Mouse (Mus musculus) stomach, postnatal 0 days (tissue): ENCODE measurements around the gene Itpk1. TPM values are rescaled to one million over a fixed set of nuclear protein-coding genes. Genes with fewer than 3 reads are reported as not detected.
A peak's percentile ranks its signal among the peaks of the same experiment; 100 is the strongest.
"Not testable (repeated sequence)": the region's sequence is repeated elsewhere in the genome, so short reads cannot be mapped to it uniquely, and the experiment has no call there.

Source experiments
- ATAC-seq: fragments of 200-750 bp; cut with Nextera tagmentation; 2 replicates; pipeline ENCODE4 v1.8.0; 2017; ENCODE audit not compliant: low FRiP score, low TSS enrichment
- DNase-seq: peaks from one replicate; pipeline ENCODE4 v3.0.0-alpha.2; 2016; ENCODE audit warnings: low spot score
- H3K27ac ChIP-seq: fragments of 300-500 bp; sonication (generic); replicated peaks from 2 replicates; pipeline ENCODE4 v1.5.1; 2014; ENCODE audit warnings: mild to moderate bottlenecking, control low read depth
- H3K27me3 ChIP-seq: fragments of 300-500 bp; sonication (generic); 2 replicates; pipeline ENCODE4 v1.6.1; 2014; ENCODE audit warnings: low read length; ENCODE audit not compliant: control insufficient read depth, insufficient read depth
- H3K36me3 ChIP-seq: fragments of 300-500 bp; sonication (generic); 2 replicates; pipeline ENCODE4 v1.6.1; 2014; ENCODE audit warnings: low read length, mixed read lengths; ENCODE audit not compliant: control insufficient read depth, insufficient read depth
- H3K4me1 ChIP-seq: fragments of 300-500 bp; sonication (generic); replicated peaks from 2 replicates; pipeline ENCODE4 v1.6.1; 2014; ENCODE audit warnings: antibody characterized with exemption; ENCODE audit not compliant: control insufficient read depth, insufficient read depth
- H3K4me2 ChIP-seq: fragments of 300-500 bp; sonication (generic); replicated peaks from 2 replicates; pipeline ENCODE4 v1.6.1; 2014; ENCODE audit warnings: low read depth, mild to moderate bottlenecking, control low read depth, moderate library complexity
- H3K4me3 ChIP-seq: fragments of 300-500 bp; sonication (generic); 2 replicates; pipeline ENCODE4 v1.5.1; 2014; ENCODE audit warnings: low read depth, low read length, control low read depth
- H3K9ac ChIP-seq: fragments of 300-500 bp; sonication (generic); 2 replicates; pipeline ENCODE4 v1.6.1; 2014; ENCODE audit warnings: mild to moderate bottlenecking, low read length, control low read depth, mixed read lengths
- H3K9me3 ChIP-seq: fragments of 300-500 bp; sonication (generic); 2 replicates; pipeline ENCODE4 v1.6.1; 2016; ENCODE audit warnings: low read length; ENCODE audit not compliant: control insufficient read depth
- CTCF ChIP-seq: IDR thresholded peaks from 2 replicates; pipeline ENCODE4 v1.5.1; 2016; ENCODE audit warnings: antibody characterized with exemption, low read depth, mild to moderate bottlenecking, moderate library complexity
- EP300 ChIP-seq: optimal IDR thresholded peaks from 2 replicates; pipeline ENCODE3; 2016; ENCODE audit warnings: antibody characterized with exemption
- WGBS: fragments of 180-500 bp; shearing (Covaris S2); extraction: QIAGEN DNeasy Blood & Tissue Kit; methylation state at CpG from one replicate; pipeline ENCODE4 v1.1.7; 2014; 5-methylcytosine and 5-hydroxymethylcytosine counted together
- polyA plus RNA-seq: library from polyadenylated mRNA; unstranded; fragments of >200 nt; fragmentation: Nextera tagmentation; extraction: Ambion mirVana; gene quantifications from 2 replicates; pipeline ENCODE4 v1.2.1, GENCODE M21; 2015

The Itpk1 gene
- polyA plus RNA-seq, 1 experiment from 2014 or later = 21.5 TPM

- H3K4me3 ChIP-seq = no peak overlapping the region
- WGBS = 69% methylated on average over 10 of the region's 10 CpGs
- H3K9me3 ChIP-seq = no peaks in the 10 kb centered on the region
- H3K27ac ChIP-seq = no peak overlapping the region
- no peaks in the 10 kb centered on the region for H3K36me3 ChIP-seq
- no peak for TF ChIP-seq CTCF
- no peak for TF ChIP-seq EP300
- no peak overlapping the region for H3K9ac ChIP-seq
- H3K4me1 ChIP-seq = 0 out of 2 replicates have a peak, but pooled peaks cover 2% of the 10 kb centered on the region
- DNase-seq (no peak), ATAC-seq (no peak)
- H3K27me3 ChIP-seq = no peaks in the 10 kb centered on the region
- H3K4me2 ChIP-seq = no peak overlapping the region
Measured at GRCm38 (mm10) chr12:102637235-102637634, 67.5 kb downstream of the Itpk1 start.

- ATAC-seq = no peak
- Histone ChIP-seq H3K9me3 (no peaks in the 10 kb centered on the region), H3K27ac (no peak overlapping the region), H3K4me2 (no peak overlapping the region), H3K9ac (no peak overlapping the region), H3K4me1 (0 out of 2 replicates have a peak, but pooled peaks cover 2% of the 10 kb centered on the region), H3K4me3 (no peak overlapping the region), H3K36me3 (no peaks in the 10 kb centered on the region), H3K27me3 (no peaks in the 10 kb centered on the region)
- 77% methylated on average over 18 of the region's 20 CpGs for WGBS
- DNase-seq = no peak
- TF ChIP-seq EP300 (no peak), CTCF (0 out of 2 replicates have a peak, but pooled peaks have one; percentile 13)
Measured at GRCm38 (mm10) chr12:102634436-102635050, 70.2 kb downstream of the Itpk1 start.

GRCm38 (mm10) chr12:102633083-102633501, 71.6 kb downstream of the Itpk1 start:
- Histone ChIP-seq H3K4me3 (no peak overlapping the region), H3K4me1 (0 out of 2 replicates have a peak, but pooled peaks cover 2% of the 10 kb centered on the region), H3K27ac (no peak overlapping the region), H3K9me3 (no peaks in the 10 kb centered on the region), H3K4me2 (no peak overlapping the region), H3K27me3 (no peaks in the 10 kb centered on the region), H3K36me3 (no peaks in the 10 kb centered on the region), H3K9ac (no peak overlapping the region)
- WGBS = 52% methylated on average over 4 of the region's 4 CpGs
- no peak for DNase-seq
- TF ChIP-seq CTCF (no peak), EP300 (no peak)
- no peak; the same call in 1 of the 2 replicates for ATAC-seq

- ATAC-seq = no peak
Measured at GRCm38 (mm10) chr12:102631690-102632089, 73.0 kb downstream of the Itpk1 start.

GRCm38 (mm10) chr12:102630471-102630870, 74.3 kb downstream of the Itpk1 start:
- H3K4me2 ChIP-seq, H3K36me3 ChIP-seq, H3K27ac ChIP-seq, H3K4me3 ChIP-seq, H3K9ac ChIP-seq, H3K27me3 ChIP-seq, H3K4me1 ChIP-seq, H3K9me3 ChIP-seq: not testable (repeated sequence)
- WGBS = 89% methylated on average over 9 of the region's 9 CpGs
- DNase-seq (peak; percentile 55), ATAC-seq (peak; percentile 65; the same call in 1 of the 2 replicates)

More at GRCm38 (mm10) chr12:102631690-102632089, 73.0 kb downstream of the Itpk1 start:
- H3K27ac ChIP-seq = no peak overlapping the region
- H3K4me2 ChIP-seq = no peak overlapping the region
- H3K4me1 ChIP-seq = 0 out of 2 replicates have a peak, but pooled peaks cover 2% of the 10 kb centered on the region
- no peak for DNase-seq
- TF ChIP-seq EP300 = no peak
- no peak for TF ChIP-seq CTCF
- H3K9ac ChIP-seq = no peak overlapping the region
- WGBS = 37% methylated on average over 8 of the region's 8 CpGs
- H3K4me3 ChIP-seq = no peak overlapping the region
- H3K9me3 ChIP-seq = no peaks in the 10 kb centered on the region
- no peaks in the 10 kb centered on the region for H3K27me3 ChIP-seq
- H3K36me3 ChIP-seq = no peaks in the 10 kb centered on the region

- Histone ChIP-seq H3K27me3 (no peaks in the 10 kb centered on the region), H3K4me3 (no peak overlapping the region)
Measured at GRCm38 (mm10) chr12:102628221-102628620, 76.5 kb downstream of the Itpk1 start.

More at GRCm38 (mm10) chr12:102628221-102628620, 76.5 kb downstream of the Itpk1 start:
- Histone ChIP-seq H3K4me2 (no peak overlapping the region), H3K4me1 (0 out of 2 replicates have a peak, but pooled peaks cover 4% of the 10 kb centered on the region), H3K9ac (no peak overlapping the region), H3K36me3 (no peaks in the 10 kb centered on the region), H3K9me3 (no peaks in the 10 kb centered on the region), H3K27ac (no peak overlapping the region)
- no peak for TF ChIP-seq CTCF
- TF ChIP-seq EP300 = no peak
- ATAC-seq = no peak
- 76% methylated on average over 9 of the region's 9 CpGs for WGBS
- DNase-seq = no peak
